Mouse (Mus musculus) lung, postnatal 0 days (tissue): Measurements from ENCODE around the gene Pnn. TPM values are rescaled to one million over a fixed set of nuclear protein-coding genes. Genes with fewer than 3 reads are reported as not detected.
A peak's percentile ranks its signal among the peaks of the same experiment; 100 is the strongest.
"Not testable (repeated sequence)": the region's sequence is repeated elsewhere in the genome, so short reads cannot be mapped to it uniquely, and the experiment has no call there.

ENCODE experiments used
- ATAC-seq: fragments of 200-750 bp; cut with Nextera tagmentation; 2 replicates; pipeline ENCODE4 v1.8.0; 2017; ENCODE audit warnings: moderate library complexity
- DNase-seq: peaks from one replicate; pipeline ENCODE4 v3.0.0-alpha.2; 2016; ENCODE audit warnings: low spot score
- H3K27ac ChIP-seq: fragments of 300-500 bp; sonication (generic); 2 replicates; pipeline ENCODE4 v1.5.1; 2014; ENCODE audit warnings: antibody characterized with exemption, mild to moderate bottlenecking, low read length, mixed read lengths
- H3K27me3 ChIP-seq: fragments of 300-500 bp; sonication (generic); replicated peaks from 2 replicates; pipeline ENCODE4 v1.6.1; 2014; ENCODE audit warnings: low read length, mixed read lengths; ENCODE audit not compliant: insufficient read depth
- H3K36me3 ChIP-seq: fragments of 300-500 bp; sonication (generic); 2 replicates; pipeline ENCODE4 v1.6.1; 2014; ENCODE audit warnings: low read length, mixed read lengths; ENCODE audit not compliant: insufficient read depth
- H3K4me1 ChIP-seq: fragments of 300-500 bp; sonication (generic); 2 replicates; pipeline ENCODE4 v1.6.1; 2014; ENCODE audit warnings: antibody characterized with exemption, low read depth, low read length, mixed read lengths; ENCODE audit not compliant: insufficient read depth
- H3K4me2 ChIP-seq: fragments of 300-500 bp; sonication (generic); replicated peaks from 2 replicates; pipeline ENCODE4 v1.6.1; 2014; ENCODE audit warnings: low read depth, mild to moderate bottlenecking, low read length, moderate library complexity, mixed read lengths
- H3K4me3 ChIP-seq: fragments of 300-500 bp; sonication (generic); 2 replicates; pipeline ENCODE4 v1.5.1; 2014; ENCODE audit warnings: low read depth, low read length
- H3K9ac ChIP-seq: fragments of 300-500 bp; sonication (generic); replicated peaks from 2 replicates; pipeline ENCODE4 v1.6.1; 2014; ENCODE audit warnings: low read depth, mild to moderate bottlenecking
- H3K9me3 ChIP-seq: fragments of 300-500 bp; sonication (generic); 2 replicates; pipeline ENCODE4 v1.6.1; 2016; ENCODE audit warnings: low read length, mixed read lengths
- CTCF ChIP-seq: IDR thresholded peaks from 2 replicates; pipeline ENCODE4 v1.5.1; 2016; ENCODE audit warnings: antibody characterized with exemption, mild to moderate bottlenecking
- EP300 ChIP-seq: IDR thresholded peaks from 2 replicates; pipeline ENCODE4 v1.6.1; 2016; ENCODE audit warnings: antibody characterized with exemption, mild to moderate bottlenecking, control low read depth
- WGBS: fragments of 180-500 bp; shearing (Covaris S2); extraction: QIAGEN DNeasy Blood & Tissue Kit; methylation state at CpG from one replicate; pipeline ENCODE4 v1.1.7; 2014; 5-methylcytosine and 5-hydroxymethylcytosine counted together
- polyA plus RNA-seq: library from polyadenylated mRNA; unstranded; fragments of >200 nt; fragmentation: Nextera tagmentation; extraction: Ambion mirVana; gene quantifications from 2 replicates; pipeline ENCODE4 v1.2.1, GENCODE M21; 2015

Gene Pnn
- polyA plus RNA-seq, 1 experiment from 2014 or later = 40.5 TPM

- Histone ChIP-seq H3K9ac (no peak overlapping the region), H3K36me3 (peaks cover 8% of the 10 kb centered on the region; the same call in 1 of the 2 replicates), H3K27me3 (no peaks in the 10 kb centered on the region), H3K9me3 (no peaks in the 10 kb centered on the region), H3K27ac (no peak overlapping the region), H3K4me2 (no peak overlapping the region), H3K4me3 (no peak overlapping the region), H3K4me1 (peaks cover 3% of the 10 kb centered on the region; the same call in 1 of the 2 replicates)
- DNase-seq (no peak), ATAC-seq (no peak)
- no peak for TF ChIP-seq CTCF
- TF ChIP-seq EP300 = no peak
- 96% methylated on average over 11 of the region's 11 CpGs for WGBS
Measured at GRCm38 (mm10) chr12:59056222-59056621, 10.5 kb upstream of the Pnn start.

GRCm38 (mm10) chr12:59058242-59058641 is 8.4 kb upstream of the Pnn start:
- not testable (repeated sequence) for H3K27ac ChIP-seq, H3K9me3 ChIP-seq, H3K4me3 ChIP-seq, DNase-seq, H3K4me1 ChIP-seq, ATAC-seq, H3K36me3 ChIP-seq, H3K4me2 ChIP-seq, H3K27me3 ChIP-seq, H3K9ac ChIP-seq
- WGBS = 88% methylated on average over 5 of the region's 5 CpGs

DNA sequence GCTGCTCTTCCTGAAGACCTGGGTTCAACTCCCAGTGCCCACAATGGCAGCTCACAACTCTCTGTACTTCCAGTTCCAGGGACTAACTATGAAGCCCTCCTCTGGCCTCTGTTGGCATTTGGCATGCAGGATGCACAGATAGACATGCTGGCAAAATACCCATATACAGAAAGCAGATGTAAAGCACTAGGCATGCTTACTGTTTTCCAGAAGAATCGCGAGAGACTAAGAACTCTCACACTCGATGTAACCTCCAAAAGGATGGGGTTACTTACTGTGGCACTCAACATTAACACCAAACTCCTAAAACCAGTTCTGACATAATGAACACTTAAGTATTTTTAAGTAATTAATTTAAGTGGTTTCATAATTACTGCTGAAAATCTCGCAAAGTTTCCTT is 6.4 kb upstream of the Pnn start:
- Histone ChIP-seq H3K9me3 (no peaks in the 10 kb centered on the region), H3K36me3 (peaks cover 4% of the 10 kb centered on the region; the same call in 1 of the 2 replicates), H3K4me3 (peak overlapping the region; percentile 70), H3K9ac (peak overlapping the region; percentile 87), H3K27ac (peak overlapping the region; percentile 96), H3K4me1 (peaks cover 3% of the 10 kb centered on the region; the same call in 1 of the 2 replicates), H3K27me3 (no peaks in the 10 kb centered on the region), H3K4me2 (peak overlapping the region; percentile 61)
- no peak for TF ChIP-seq CTCF
- no peak for TF ChIP-seq EP300
- DNase-seq (peak; percentile 14), ATAC-seq (no peak)
- WGBS = 38% methylated on average over 4 of the region's 4 CpGs

DNA sequence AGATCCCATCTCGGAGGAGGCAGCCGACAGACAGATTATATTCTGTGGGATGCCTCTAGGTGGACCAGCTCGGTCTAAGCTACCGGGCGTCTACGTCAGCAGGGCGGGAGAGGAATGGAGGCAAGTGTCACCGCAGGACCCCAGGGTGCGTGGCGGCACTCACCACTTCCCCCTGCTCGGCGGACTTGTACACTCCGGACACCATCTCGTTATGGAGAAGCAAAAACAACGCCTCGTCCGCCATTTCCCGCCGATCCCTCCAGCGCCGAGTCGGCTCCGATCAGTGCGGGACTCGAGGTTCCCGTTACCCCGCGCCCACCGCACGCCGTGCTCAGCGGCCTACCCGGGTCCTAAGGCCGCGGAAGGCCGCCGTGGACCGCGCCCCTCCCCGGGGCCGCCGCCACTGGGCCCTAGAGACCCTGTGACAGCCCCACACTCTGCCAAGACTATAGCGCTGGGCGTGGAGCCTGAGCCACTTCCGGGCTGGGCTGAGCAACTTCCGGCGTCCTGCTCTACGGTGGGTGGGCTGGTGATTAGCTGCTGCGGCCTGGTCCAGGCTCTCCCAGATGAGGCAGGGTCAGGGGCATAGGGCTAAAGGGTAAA is 5.6 kb upstream of the Pnn start, which contains the start of gene Trappc6b:
Gene Trappc6b, minus strand, starts transcription at position 480 of the 603 bp plus-strand sequence.
- WGBS = under 1% methylated on average over 47 of the region's 49 CpGs
- TF ChIP-seq CTCF (peak; percentile 44), EP300 (no peak)
- ATAC-seq (peak; percentile 99), DNase-seq (peak; percentile 91)
- H3K36me3 ChIP-seq = peaks cover 4% of the 10 kb centered on the region; the same call in 1 of the 2 replicates
- no peaks in the 10 kb centered on the region for H3K27me3 ChIP-seq
- H3K9ac ChIP-seq = peak within 1 kb of the TSS; percentile 87
- H3K9me3 ChIP-seq = no peaks in the 10 kb centered on the region
- H3K4me1 ChIP-seq = peaks cover 5% of the 10 kb centered on the region; the same call in 1 of the 2 replicates
- peak within 1 kb of the TSS; percentile 96 for H3K27ac ChIP-seq
- H3K4me2 ChIP-seq = peak within 1 kb of the TSS; percentile 61
- peak within 1 kb of the TSS; percentile 70 for H3K4me3 ChIP-seq

GRCm38 (mm10) chr12:59064837-59065236 is 1.8 kb upstream of the Pnn start:
- Histone ChIP-seq H3K27me3 (no peaks in the 10 kb centered on the region), H3K4me1 (peaks cover 6% of the 10 kb centered on the region; the same call in 1 of the 2 replicates), H3K9me3 (no peaks in the 10 kb centered on the region), H3K27ac (no peak overlapping the region), H3K36me3 (0 out of 2 replicates have a peak, but pooled peaks cover 9% of the 10 kb centered on the region), H3K4me3 (no peak overlapping the region), H3K9ac (no peak overlapping the region), H3K4me2 (no peak overlapping the region)
- DNase-seq (no peak), ATAC-seq (no peak)
- WGBS = 84% methylated on average over 8 of the region's 8 CpGs
- no peak for TF ChIP-seq EP300
- TF ChIP-seq CTCF = no peak

DNA sequence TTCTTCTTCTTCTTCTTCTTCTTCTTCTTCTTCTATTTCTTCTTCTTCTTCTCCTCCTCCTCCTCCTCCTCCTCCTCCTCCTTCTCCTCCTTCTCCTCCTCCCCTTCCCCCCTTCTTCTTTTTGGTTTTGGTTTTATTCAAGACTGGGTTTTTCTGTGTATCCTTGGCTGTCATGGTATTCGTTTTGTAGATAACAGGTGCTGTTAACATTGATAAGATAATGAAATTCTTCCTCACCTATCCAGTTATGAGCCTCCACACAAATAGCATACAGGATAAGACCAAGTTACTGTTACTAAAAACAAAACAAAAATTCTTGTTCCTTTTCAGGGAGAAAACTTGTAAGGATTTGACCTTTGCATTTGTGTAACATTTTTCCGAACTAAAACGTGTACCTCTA is 908 bp upstream of the Pnn start:
- Histone ChIP-seq H3K27ac (peak overlapping the region; percentile 92; the same call in 1 of the 2 replicates), H3K4me3 (peak overlapping the region; percentile 98; the same call in 1 of the 2 replicates), H3K36me3 (0 out of 2 replicates have a peak, but pooled peaks cover 13% of the 10 kb centered on the region), H3K4me2 (peak overlapping the region; percentile 47), H3K9ac (0 out of 2 replicates have a peak overlapping the region, but pooled peaks have one; percentile 50), H3K27me3 (no peaks in the 10 kb centered on the region), H3K9me3 (no peaks in the 10 kb centered on the region), H3K4me1 (0 out of 2 replicates have a peak, but pooled peaks cover 3% of the 10 kb centered on the region)
- DNase-seq = no peak
- WGBS = 43% methylated on average over 3 of the region's 3 CpGs
- no peak for ATAC-seq
- TF ChIP-seq EP300 (no peak), CTCF (no peak)
